Mouse (Mus musculus): ENCODE measurements around the gene Stat3. TPM values are rescaled to one million over a fixed set of nuclear protein-coding genes. Genes with fewer than 3 reads are reported as not detected.

The Stat3 gene
- polyA plus RNA-seq, 1 experiment from 2014 or later, result 50.6 TPM

DNA sequence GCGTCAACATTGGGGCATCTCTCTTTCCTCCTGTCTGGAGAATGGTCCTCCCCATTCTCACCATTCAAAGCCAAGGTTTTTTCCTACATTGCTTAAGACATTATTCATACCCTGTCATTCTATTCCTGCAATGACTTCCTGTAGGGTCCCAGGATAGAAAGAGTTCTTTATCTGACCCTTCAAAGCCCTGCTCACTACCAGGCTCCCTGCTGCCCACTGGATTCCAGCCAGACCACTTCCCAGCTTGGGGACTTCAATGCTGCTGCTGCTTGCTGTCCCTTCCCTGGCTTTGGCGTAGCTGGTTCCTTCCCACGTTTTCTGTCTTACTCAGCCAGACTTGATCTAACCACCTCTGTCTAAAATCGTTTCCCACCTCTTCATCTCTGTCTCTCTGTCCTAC is 7.5 kb upstream of the Stat3 start:
- Histone ChIP-seq H3K4me3 (no peak overlapping the region), H3K27me3 (no peaks in the 10 kb centered on the region), H3K9ac (no peak overlapping the region), H3K27ac (peak overlapping the region; percentile 22), H3K4me2 (no peak overlapping the region), H3K9me3 (replicated peaks) (no peaks in the 10 kb centered on the region), H3K4me1 (replicated peaks) (peaks cover 18% of the 10 kb centered on the region), H3K36me3 (no peaks in the 10 kb centered on the region)
- 24% methylated on average over 4 of the region's 4 CpGs for WGBS
- 0 out of 2 replicates have a peak, but pooled peaks have one; percentile 53 for ATAC-seq (replicated peaks; ENCODE audit: insufficient number of reproducible peaks, insufficient read depth, low FRiP score, low read depth)

GRCm38 (mm10) chr11:100942388-100942787 is 3.0 kb upstream of the Stat3 start:
- no peak overlapping the region for H3K9ac ChIP-seq
- WGBS, result 81% methylated on average over 1 of the region's 1 CpGs

DNA sequence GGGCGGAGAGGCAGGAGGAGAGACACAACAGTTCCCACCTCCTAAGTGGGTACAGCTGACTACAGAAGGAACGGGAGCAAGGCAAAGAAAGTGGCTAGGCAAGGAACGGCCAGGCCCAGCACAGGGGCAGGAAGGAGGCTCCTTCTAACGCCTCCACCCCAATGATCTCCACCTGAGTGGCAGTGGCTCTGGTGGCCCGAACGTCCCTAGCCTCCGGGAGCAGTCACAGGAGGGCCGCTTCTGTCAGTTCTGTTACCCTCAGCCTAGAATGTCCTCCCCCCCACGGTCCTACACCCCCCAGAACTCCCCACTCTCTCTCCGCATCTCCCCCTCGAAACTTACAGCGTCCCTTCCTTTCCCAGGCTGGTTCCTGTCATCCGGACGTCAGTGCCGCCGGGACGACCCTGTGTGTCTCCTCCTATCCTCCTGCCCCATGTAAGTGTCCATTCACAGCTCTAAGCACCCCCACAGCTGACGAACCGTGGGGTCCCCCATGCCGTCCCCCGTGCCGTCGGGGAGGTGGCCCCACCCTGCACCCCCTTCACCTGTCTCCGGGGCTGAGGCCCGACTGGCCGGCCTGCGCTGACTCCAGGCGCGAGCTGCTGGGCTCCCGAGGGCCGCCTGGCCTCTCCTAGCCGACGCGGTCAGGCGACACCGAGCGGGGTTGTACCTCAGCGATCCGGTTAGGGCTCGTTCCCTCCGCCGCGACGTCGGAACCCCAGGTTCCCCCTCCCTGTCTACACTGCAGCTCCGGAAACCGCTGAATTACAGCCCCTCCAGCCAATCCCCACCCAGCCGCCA is 429 bp downstream of the Stat3 start:
- no peaks in the 10 kb centered on the region for H3K36me3 ChIP-seq
- H3K27me3 ChIP-seq, result no peaks in the 10 kb centered on the region
- no peaks in the 10 kb centered on the region for H3K9me3 ChIP-seq (replicated peaks)
- ATAC-seq (replicated peaks; ENCODE audit: insufficient number of reproducible peaks, insufficient read depth, low FRiP score, low read depth), result no peak
- H3K4me1 ChIP-seq (replicated peaks), result peaks cover 39% of the 10 kb centered on the region
- H3K9ac ChIP-seq, result peak overlapping the region; percentile 96
- peak overlapping the region; percentile 79 for H3K4me2 ChIP-seq
- under 1% methylated on average over 47 of the region's 48 CpGs for WGBS
- H3K27ac ChIP-seq, result peak overlapping the region; percentile 91
- H3K4me3 ChIP-seq, result peak overlapping the region; percentile 96

More at GRCm38 (mm10) chr11:100942388-100942787, 3.0 kb upstream of the Stat3 start:
- no peaks in the 10 kb centered on the region for H3K9me3 ChIP-seq (replicated peaks)
- no peaks in the 10 kb centered on the region for H3K27me3 ChIP-seq
- no peak overlapping the region for H3K4me2 ChIP-seq
- H3K4me1 ChIP-seq (replicated peaks), result peaks cover 23% of the 10 kb centered on the region
- no peaks in the 10 kb centered on the region for H3K36me3 ChIP-seq
- no peak overlapping the region for H3K27ac ChIP-seq
- ATAC-seq (replicated peaks; ENCODE audit: insufficient number of reproducible peaks, insufficient read depth, low FRiP score, low read depth), result no peak
- H3K4me3 ChIP-seq, result no peak overlapping the region

- H3K27me3 ChIP-seq, result no peaks in the 10 kb centered on the region
- peak overlapping the region; percentile 79 for H3K4me2 ChIP-seq
- WGBS, result 19% methylated on average over 5 of the region's 5 CpGs
- H3K4me3 ChIP-seq, result peak overlapping the region; percentile 96
- no peaks in the 10 kb centered on the region for H3K9me3 ChIP-seq (replicated peaks)
- H3K36me3 ChIP-seq, result no peaks in the 10 kb centered on the region
- H3K4me1 ChIP-seq (replicated peaks), result peaks cover 39% of the 10 kb centered on the region
- no peak for ATAC-seq (replicated peaks; ENCODE audit: insufficient number of reproducible peaks, insufficient read depth, low FRiP score, low read depth)
- H3K27ac ChIP-seq, result peak overlapping the region; percentile 91
- peak overlapping the region; percentile 96 for H3K9ac ChIP-seq
Measured at GRCm38 (mm10) chr11:100938112-100938511, 1.2 kb downstream of the Stat3 start.

DNA sequence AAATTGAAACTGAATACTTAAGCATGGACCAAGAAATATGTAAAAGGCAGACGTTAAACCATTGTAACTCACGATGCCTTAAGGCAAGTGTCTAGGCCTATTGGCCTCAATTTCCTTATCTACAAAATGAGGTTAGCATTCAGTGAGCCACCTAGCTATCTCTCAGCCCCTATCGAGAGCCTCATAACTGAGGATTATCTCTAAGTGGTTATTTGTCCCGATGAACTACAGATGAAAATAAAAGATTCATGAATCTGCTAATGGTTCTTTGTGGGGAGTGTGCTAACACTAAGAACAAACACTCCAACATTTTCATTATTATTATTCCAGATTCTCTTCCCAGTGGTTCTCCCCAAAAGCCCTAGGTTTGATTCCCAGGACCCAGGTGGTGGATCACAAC is 2.0 kb downstream of the Stat3 start:
- H3K4me3 ChIP-seq, result peak overlapping the region; percentile 13; the same call in 1 of the 2 replicates
- H3K4me1 ChIP-seq (replicated peaks), result peaks cover 39% of the 10 kb centered on the region
- peak overlapping the region; percentile 15; the same call in 1 of the 2 replicates for H3K27ac ChIP-seq
- ATAC-seq (replicated peaks; ENCODE audit: insufficient number of reproducible peaks, insufficient read depth, low FRiP score, low read depth), result no peak
- no peaks in the 10 kb centered on the region for H3K27me3 ChIP-seq
- 37% methylated on average over 4 of the region's 4 CpGs for WGBS
- H3K9ac ChIP-seq, result no peak overlapping the region
- no peaks in the 10 kb centered on the region for H3K9me3 ChIP-seq (replicated peaks)
- H3K4me2 ChIP-seq, result peak overlapping the region; percentile 79
- 0 out of 2 replicates have a peak, but pooled peaks cover under 1% of the 10 kb centered on the region for H3K36me3 ChIP-seq

DNA sequence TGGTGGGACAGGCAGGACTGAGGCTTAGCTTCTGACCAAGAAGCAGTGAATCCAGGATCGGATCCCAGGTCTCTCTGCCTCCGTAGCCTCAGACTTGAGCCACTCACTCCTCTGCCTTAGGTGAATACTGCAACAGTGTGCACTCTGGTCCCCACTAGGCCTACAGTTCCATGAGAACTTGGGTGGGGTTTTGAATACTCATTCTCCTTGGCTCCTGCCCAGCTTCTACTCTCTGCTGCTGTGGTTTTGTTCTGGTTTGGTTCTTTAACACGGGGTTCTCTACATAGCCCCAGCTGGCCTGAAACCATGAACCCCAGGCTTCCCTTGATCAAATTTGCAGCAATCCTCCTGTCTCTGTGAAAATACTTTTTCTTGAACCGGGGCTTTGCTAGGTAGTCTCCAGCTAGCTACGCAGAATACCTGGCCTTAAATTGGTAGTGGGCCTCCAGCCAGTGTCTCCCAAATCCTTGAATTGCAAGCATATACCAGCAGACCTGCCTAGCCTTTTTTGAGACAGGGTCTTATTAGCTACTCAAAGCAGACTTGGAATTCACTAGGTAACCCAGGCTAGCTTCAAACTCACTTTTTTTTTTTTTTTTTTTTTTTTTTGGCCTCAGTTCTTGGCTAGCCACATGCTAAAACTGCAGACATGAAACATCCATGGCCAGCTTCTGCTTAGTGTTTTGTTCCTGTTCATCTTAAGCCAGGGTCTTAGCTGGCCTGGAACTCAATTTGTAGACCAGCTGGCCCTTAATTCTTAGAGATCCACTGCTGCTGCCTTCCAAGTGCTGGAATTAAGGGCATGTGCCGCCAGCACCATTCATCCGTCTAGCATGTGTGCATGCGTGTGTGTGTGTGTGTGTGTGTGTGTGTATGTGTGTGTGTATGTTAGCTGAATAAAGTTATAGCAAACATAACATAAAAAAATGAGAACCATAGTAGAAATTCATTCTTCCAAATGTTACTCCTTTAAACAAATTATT is 3.7 kb downstream of the Stat3 start:
- H3K9ac ChIP-seq, result no peak overlapping the region
- ATAC-seq (replicated peaks; ENCODE audit: insufficient number of reproducible peaks, insufficient read depth, low FRiP score, low read depth), result no peak
- H3K27me3 ChIP-seq, result no peaks in the 10 kb centered on the region
- H3K4me2 ChIP-seq, result no peak overlapping the region
- H3K27ac ChIP-seq, result no peak overlapping the region
- H3K9me3 ChIP-seq (replicated peaks), result no peaks in the 10 kb centered on the region
- H3K4me1 ChIP-seq (replicated peaks), result peaks cover 45% of the 10 kb centered on the region
- WGBS, result 88% methylated on average over 8 of the region's 8 CpGs
- H3K36me3 ChIP-seq, result peaks cover 6% of the 10 kb centered on the region; the same call in 1 of the 2 replicates
- no peak overlapping the region for H3K4me3 ChIP-seq

GRCm38 (mm10) chr11:100931254-100931921 is 8.0 kb downstream of the Stat3 start:
- Histone ChIP-seq H3K9ac (0 out of 2 replicates have a peak overlapping the region, but pooled peaks have one; percentile 14), H3K4me3 (peak overlapping the region; percentile 30), H3K4me2 (peak overlapping the region; percentile 46), H3K9me3 (replicated peaks) (no peaks in the 10 kb centered on the region), H3K4me1 (replicated peaks) (peaks cover 19% of the 10 kb centered on the region), H3K36me3 (peaks cover 6% of the 10 kb centered on the region; the same call in 1 of the 2 replicates), H3K27me3 (no peaks in the 10 kb centered on the region), H3K27ac (no peak overlapping the region)
- 71% methylated on average over 12 of the region's 12 CpGs for WGBS
- ATAC-seq (replicated peaks; ENCODE audit: insufficient number of reproducible peaks, insufficient read depth, low FRiP score, low read depth), result no peak

DNA sequence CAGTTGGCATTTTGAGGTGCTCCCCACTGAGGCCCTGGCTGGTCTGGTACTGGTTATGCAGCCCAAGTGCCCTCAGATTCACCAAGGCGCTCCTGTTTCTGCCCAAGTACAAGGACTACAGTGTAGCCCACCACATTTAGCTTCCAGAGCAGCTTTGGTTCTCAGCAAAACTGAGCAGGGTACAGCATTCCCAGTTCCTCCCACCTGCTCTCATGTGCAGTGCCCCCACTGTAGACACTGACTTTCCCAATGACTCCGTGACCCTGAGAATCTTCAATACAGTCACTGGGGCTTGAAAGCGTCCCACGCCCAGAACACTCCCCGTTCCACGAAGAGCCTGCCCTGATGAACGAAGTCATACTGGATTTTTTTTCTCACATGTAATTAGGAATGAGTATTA is 8.7 kb downstream of the Stat3 start:
- no peak overlapping the region for H3K9ac ChIP-seq
- H3K4me3 ChIP-seq, result no peak overlapping the region
- H3K4me1 ChIP-seq (replicated peaks), result peaks cover 13% of the 10 kb centered on the region
- H3K36me3 ChIP-seq, result peaks cover 6% of the 10 kb centered on the region; the same call in 1 of the 2 replicates
- ATAC-seq (replicated peaks; ENCODE audit: insufficient number of reproducible peaks, insufficient read depth, low FRiP score, low read depth), result no peak
- no peaks in the 10 kb centered on the region for H3K9me3 ChIP-seq (replicated peaks)
- H3K4me2 ChIP-seq, result no peak overlapping the region
- WGBS, result 78% methylated on average over 7 of the region's 7 CpGs
- H3K27ac ChIP-seq, result no peak overlapping the region
- H3K27me3 ChIP-seq, result no peaks in the 10 kb centered on the region

GRCm38 (mm10) chr11:100927386-100927785 is 12.0 kb downstream of the Stat3 start:
- Histone ChIP-seq H3K4me2 (no peak overlapping the region), H3K4me3 (no peak overlapping the region), H3K27me3 (no peaks in the 10 kb centered on the region), H3K36me3 (peaks cover 6% of the 10 kb centered on the region; the same call in 1 of the 2 replicates), H3K4me1 (replicated peaks) (peaks cover 11% of the 10 kb centered on the region), H3K9me3 (replicated peaks) (no peaks in the 10 kb centered on the region), H3K9ac (no peak overlapping the region), H3K27ac (no peak overlapping the region)
- WGBS, result 66% methylated on average over 3 of the region's 3 CpGs
- ATAC-seq (replicated peaks; ENCODE audit: insufficient number of reproducible peaks, insufficient read depth, low FRiP score, low read depth), result no peak

DNA sequence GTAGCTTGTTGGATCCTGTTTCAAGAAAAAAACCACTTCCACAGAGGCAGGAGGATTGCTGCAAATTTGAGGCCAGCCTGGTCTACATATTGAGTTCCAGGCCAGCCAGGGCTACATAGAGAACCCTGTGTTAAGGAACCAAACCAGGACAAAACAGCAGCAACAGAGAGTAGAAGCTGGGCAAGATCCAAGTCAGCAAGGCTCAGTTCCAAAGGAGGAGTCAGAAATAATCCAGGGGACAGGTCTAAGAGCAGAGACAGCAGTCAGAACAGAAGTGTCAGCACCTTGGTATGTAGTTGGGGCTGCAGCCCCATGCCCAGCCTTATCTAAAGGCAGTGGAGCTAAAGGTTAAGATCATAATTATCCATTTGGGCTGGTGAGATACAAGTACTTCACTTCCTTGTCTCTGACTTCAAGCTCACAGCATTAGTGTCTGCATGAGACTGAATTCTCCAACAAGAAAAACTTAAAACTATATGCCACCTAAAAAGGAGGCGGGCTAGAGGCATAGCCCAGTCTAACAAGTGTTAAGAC is 14.9 kb downstream of the Stat3 start:
- Histone ChIP-seq H3K4me1 (replicated peaks) (peaks cover 5% of the 10 kb centered on the region; the same call in 1 of the 2 replicates), H3K9ac (no peak overlapping the region), H3K36me3 (no peaks in the 10 kb centered on the region), H3K9me3 (replicated peaks) (no peaks in the 10 kb centered on the region), H3K27ac (no peak overlapping the region), H3K4me3 (no peak overlapping the region), H3K4me2 (no peak overlapping the region), H3K27me3 (no peaks in the 10 kb centered on the region)
- ATAC-seq (replicated peaks; ENCODE audit: insufficient number of reproducible peaks, insufficient read depth, low FRiP score, low read depth), result no peak
- 94% methylated on average over 1 of the region's 1 CpGs for WGBS
